Mouse (Mus musculus) megakaryocyte, adult 5-6 weeks (primary cell): Measurements from ENCODE around the gene Arhgap24. TPM values are rescaled to one million over a fixed set of nuclear protein-coding genes. Genes with fewer than 3 reads are reported as not detected.

ENCODE experiments used
- ATAC-seq: 2 replicates; pipeline ENCODE4 v1.8.0; 2016; ENCODE audit warnings: mild to moderate bottlenecking, inconsistent platforms; ENCODE audit not compliant: poor library complexity, severe bottlenecking
- total RNA-seq, 2 experiments: library from RNA; stranded (forward) in 1 of 2; stranded (reverse) in 1 of 2; fragments of 153-499, 151-499 nt in 1 of 2; fragments of 221-1000, 200-1000 nt in 1 of 2; gene quantifications; 2 replicates each; pipeline versions ENCODE4 v1.2.3 to v1.2.4; 2015 to 2017

Gene Arhgap24
- total RNA-seq, 2 experiments from 2014 or later = 7.5 to 10.7 TPM

GRCm38 (mm10) chr5:102667754-102668575 lies 186.8 kb downstream of the Arhgap24 start:
- no peak for ATAC-seq

DNA sequence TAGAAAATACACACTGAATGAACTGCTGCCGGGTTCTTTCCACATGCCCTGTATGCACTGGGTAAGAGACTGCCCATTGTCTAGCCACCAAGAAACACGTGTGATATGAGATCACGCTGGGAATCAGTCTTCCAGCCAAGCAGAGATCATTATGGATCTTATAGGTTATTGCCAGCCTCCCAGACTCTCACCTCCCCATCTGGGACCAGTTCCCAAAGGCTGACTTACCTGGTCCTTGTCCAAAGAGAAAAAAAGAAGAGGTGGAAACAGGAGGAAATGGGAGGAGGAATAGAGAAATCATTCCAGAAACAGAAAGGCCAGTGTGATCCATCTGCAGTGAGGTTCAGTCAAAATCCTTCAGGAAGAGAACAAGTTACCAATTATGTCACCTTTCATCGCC lies 189.0 kb downstream of the Arhgap24 start:
- no peak for ATAC-seq

DNA sequence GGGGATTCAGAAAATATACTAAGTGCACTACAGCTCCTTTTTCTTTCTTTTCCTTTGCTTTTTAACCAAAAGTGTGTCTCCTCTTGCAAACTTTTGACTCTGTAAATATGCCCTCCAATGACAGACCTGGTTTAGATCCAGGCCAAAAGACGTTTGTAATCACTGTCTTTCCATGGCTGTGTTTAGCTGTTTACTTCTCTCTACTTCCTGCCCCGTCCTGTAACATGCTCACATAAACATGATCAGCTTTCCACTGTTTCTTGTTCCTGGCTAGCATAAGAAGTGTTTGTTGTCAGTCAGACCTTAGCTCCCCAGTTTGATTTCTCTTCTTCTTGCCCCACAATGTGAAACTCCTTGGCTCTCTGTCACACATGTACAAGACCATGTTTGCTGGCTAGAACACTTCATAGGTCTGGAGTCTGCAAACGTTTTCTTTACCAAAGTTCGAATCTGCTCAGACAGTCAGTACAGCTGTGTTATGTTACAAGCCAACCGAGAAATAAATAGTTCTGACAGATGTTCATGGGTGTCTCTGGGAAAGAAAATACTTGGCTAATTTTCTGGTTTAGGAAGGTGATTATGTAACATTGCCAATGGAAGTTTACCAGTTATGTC lies 189.6 kb downstream of the Arhgap24 start:
- no peak for ATAC-seq

GRCm38 (mm10) chr5:102675326-102675725 lies 194.1 kb downstream of the Arhgap24 start:
- no peak for ATAC-seq

- no peak for ATAC-seq
Measured at GRCm38 (mm10) chr5:102677176-102677575, 196.0 kb downstream of the Arhgap24 start.

GRCm38 (mm10) chr5:102687673-102688072 lies 206.5 kb downstream of the Arhgap24 start:
- no peak for ATAC-seq

DNA sequence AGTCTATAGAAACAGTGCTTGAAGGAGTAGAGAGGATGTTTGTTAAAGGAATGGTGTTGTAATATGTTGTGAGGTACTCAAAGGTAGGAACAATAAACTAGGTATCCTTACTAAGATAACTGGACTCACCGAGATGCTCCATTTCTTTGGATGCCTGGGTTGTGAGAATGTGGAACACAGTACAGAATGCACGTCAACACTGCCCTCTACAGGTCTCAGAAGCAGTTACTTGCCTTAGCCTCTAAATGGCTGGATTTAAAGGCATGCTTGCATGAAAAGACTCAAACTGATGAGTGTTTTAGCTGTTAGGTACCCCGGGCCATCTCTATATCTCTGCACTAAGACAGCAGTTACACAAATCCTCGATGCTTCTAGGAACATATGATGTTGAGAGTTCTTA lies 211.3 kb downstream of the Arhgap24 start:
- ATAC-seq = peak; percentile 71

DNA sequence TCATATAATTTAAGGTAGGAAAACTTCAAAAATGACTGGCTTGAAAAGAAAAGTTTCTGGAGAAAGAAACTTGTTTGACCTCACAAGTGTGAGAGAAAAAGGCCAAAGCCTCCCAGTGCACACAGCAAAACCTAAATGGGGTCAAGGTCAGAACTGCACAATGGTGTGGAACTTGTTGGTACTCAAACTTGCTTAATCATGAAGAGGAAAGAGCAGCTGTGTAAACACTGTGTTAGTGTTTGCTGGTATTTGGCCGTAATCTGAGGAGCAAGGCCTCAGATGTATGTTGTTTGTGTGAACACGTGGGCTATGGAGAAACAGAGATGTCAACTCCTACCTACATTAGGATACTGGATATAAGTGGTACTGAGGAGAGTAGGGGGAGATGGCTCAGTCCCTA lies 212.0 kb downstream of the Arhgap24 start:
- no peak for ATAC-seq

DNA sequence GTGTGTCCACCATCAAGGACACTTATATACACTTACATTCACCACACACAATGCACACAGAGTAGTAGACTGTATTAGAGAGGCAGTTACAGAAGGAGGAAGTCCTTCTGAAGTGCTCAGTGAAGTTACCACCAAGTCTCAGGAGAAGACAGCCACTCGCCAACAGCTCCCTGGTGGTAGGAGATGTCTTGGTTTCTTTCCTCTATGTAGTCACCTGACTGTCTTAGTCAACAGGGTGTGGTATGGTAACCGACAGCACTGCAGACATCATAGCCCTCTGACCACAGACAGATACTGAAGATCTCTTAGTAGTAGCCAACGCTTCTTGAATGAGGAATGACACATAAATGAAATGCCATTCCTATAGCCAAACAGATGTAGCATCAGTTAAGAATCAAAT lies 212.7 kb downstream of the Arhgap24 start:
- ATAC-seq = peak; percentile 54

DNA sequence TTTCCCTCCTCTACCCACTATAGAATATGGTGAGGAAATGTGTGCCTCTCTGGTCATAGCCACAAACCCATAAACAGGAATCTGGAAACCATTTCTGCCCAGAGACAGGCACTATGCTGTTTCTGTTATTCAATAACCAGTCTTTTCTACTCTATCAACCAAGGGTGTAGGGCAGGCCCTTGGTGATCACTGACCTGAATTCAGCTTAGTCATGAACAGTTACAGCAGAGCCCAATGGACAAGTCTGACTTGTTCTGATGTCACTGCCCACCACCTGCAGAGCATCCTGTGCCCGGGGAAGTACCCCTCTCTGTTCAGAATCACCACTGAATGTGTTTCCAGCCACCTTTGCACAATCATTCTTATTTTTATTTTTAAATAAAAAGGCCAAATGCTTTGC lies 216.6 kb downstream of the Arhgap24 start:
- no peak for ATAC-seq

DNA sequence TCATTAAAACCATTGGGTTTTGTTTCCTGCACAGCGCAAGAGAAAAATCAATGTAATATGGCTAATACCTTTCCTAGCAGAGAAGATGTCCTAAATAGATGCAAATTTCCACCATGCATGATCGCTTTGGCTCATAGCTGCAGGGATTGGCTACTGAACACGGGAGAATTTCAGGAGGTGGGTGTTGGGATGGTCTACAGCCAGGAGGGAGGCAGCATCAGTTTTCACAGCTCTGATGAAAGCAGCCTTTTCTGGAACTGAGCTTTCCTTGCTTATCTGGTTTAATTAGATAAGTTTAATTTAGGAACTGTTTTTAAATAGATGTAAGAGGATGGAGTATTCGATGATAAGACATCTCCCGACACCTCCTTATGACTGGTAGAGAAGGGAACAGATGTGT lies 217.2 kb downstream of the Arhgap24 start:
- ATAC-seq = no peak

DNA sequence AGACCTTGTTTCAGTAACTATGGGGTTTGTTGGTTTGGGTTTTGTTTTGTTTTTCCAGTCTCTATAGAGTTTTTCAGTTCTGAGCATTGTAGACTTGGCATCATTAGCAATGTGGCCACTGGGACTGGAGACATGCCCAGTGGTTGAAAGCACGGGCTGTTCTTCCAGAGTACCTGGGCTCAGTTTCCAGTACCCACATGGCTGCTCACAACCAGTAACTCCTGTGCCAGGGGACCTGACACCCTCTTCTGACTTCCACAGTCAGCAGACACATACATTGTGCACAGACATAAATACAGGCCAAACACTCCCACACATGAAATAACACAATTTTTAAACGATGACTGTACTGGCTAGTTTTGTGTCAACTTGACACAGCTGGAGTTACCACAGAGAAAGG lies 217.7 kb downstream of the Arhgap24 start:
- no peak for ATAC-seq

- ATAC-seq = no peak
Measured at GRCm38 (mm10) chr5:102702581-102702980, 221.4 kb downstream of the Arhgap24 start.

- peak; percentile 80 for ATAC-seq
Measured at GRCm38 (mm10) chr5:102703325-102704099, 222.3 kb downstream of the Arhgap24 start.

DNA sequence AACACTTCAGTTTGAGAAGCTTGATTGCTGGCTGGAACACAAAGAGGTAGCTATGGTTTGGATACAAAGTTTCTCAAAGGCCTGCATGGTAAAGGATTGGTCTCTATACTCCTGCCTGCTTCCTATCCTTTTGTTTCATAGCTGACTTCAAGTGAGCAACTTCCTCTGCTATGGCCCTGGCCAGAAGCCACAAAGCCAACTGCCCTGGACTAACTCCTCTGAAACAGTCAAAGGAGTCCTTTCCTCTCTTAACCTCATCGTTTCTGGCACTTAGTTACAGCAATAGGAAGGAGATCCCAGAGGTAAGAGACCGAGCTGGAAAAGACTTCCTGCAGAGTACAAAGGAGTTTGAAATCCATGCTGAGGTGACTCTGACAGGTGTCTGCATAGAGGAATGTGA lies 224.0 kb downstream of the Arhgap24 start:
- ATAC-seq = no peak

DNA sequence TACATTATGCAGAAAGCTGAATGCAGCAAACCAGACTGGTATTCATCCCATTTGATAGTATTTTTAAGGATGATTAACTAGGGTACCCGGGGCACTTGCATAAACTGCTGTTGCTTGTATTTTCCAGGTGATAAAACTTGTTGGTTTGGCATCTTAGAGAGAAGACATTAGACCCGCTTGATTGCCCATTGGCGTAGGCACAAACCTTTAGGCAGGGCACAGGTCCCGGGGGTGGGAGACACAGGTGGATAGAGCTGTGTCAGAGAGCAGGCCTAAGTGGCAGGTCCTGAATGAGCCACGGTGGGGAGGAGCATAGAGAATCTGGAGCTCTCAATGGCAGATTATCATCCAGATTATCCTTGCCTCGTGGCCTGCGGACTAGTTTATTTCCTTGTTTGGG lies 229.1 kb downstream of the Arhgap24 start:
- no peak for ATAC-seq

DNA sequence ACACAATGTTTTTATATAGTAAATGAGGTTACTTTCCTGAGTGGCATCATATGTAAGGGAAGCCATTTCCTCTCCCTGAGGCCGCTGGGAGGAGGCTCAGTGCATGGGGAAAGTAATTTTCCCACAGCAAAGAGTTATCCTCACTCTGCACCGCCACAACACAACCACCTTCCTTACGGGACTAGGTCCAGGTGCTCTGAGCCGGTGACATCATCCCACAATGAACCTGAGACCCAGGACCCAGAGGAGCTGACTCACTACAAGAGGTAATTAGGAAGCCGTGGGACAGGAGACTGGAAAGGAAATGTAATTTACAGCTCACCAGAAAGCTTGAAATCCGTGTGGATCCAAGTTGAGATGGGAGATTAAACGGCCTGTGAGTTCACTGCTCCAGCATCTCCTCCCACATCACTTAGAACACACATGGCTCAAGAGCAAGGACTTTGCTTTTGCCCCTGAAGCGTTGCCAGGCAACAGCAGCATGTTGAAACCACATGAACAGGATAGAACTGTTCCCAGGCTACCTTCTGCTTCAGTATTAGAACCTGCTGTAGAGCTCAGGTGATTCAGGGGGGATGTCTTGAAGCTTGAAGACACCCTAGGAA lies 238.3 kb downstream of the Arhgap24 start:
- no peak for ATAC-seq

DNA sequence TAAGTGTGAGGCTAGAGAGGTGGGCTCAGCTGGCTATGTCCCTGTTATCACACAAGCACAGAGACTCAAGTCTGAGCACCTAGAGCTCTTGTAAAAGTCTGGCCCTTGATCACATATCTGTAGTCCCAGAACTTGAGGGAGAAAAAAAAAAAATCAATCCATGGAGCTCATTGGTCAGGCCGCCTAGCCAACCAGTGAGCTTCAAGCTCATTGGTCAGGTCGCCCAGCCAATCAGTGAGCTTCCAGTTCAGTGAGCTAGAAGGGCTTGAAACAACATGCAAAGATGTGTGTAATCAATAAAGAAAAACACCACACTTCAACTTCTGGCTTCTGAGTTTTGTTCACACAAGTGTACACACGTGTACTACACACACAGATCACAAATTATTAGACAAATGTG lies 242.4 kb downstream of the Arhgap24 start:
- ATAC-seq = no peak

DNA sequence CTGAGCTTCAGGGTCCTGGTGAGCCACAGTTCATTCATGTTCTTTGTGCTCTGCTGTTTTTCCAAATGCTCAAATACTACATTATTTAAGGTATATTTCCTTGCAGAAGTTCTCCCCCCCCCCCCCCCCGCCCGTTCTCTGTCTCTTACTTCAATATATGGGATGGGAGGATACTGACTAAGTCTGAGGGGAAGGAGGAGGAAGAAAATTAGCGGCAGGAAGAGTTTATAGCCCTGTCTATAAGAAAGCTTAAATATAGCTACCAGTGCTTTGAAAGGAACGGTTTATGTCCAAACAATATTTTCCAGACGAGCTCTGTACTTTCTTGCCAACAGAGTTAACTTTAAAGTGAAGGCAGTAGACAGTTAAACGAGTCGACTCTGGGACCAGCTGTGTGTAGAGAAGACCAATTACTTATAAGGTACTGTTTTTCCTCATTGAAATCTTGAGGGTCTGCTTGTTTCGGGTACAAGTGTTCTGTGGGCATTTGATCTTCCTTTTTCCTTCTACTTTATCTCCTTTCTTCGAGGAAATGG lies 243.7 kb downstream of the Arhgap24 start:
- no peak for ATAC-seq

- ATAC-seq = no peak
Measured at GRCm38 (mm10) chr5:102725365-102725764, 244.2 kb downstream of the Arhgap24 start.

DNA sequence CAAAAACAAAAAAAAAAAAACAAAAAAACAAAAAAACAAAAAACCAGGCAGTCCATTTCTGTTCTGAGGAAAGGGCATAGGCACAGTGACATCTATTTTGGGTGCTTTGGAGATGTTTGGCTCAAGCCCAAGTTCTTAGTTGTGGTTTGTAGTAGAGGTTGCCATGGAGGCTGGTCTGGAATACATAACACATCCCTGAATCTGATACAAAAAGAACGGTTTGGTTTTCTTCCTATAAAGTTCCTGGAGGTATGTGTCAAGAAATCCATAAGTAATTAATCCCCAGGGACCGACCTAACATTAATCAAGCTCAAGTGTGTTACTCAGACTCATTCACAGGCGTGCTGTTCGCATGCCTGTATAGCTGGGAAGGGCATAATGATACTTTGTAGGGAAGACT lies 245.8 kb downstream of the Arhgap24 start:
- ATAC-seq = no peak
